Mouse (Mus musculus) layer of hippocampus, adult 2 months (tissue): Measurements from ENCODE around the gene Hes1. TPM values are rescaled to one million over a fixed set of nuclear protein-coding genes. Genes with fewer than 3 reads are reported as not detected.
"Not testable (repeated sequence)": the region's sequence is repeated elsewhere in the genome, so short reads cannot be mapped to it uniquely, and the experiment has no call there.

Experiments
- DNase-seq, 2 experiments: peaks; one replicate each; pipeline ENCODE4 v3.0.0; 2022; ENCODE audit warnings: low spot score in 2 of 2
- H3K27ac ChIP-seq: fragments of 200-600 bp; 2 replicates; pipeline ENCODE4 v1.8.1; 2022
- H3K4me3 ChIP-seq: fragments of 200-600 bp; 2 replicates; pipeline ENCODE4 v1.8.1; 2022; ENCODE audit warnings: mild to moderate bottlenecking
- CTCF ChIP-seq: fragments of 200-600 bp; conservative IDR thresholded peaks from 2 replicates; pipeline ENCODE4 v1.8.1; 2022; ENCODE audit warnings: antibody characterized with exemption, mild to moderate bottlenecking, moderate library complexity
- total RNA-seq, 2 experiments: library from RNA; stranded (reverse); gene quantifications; 2 replicates each; pipeline ENCODE4 v1.2.3; 2021

Gene Hes1
- total RNA-seq, 2 experiments from 2014 or later, result 23.3 to 32.7 TPM

- Histone ChIP-seq H3K27ac (no peak overlapping the region), H3K4me3 (no peak overlapping the region)
- no peak for TF ChIP-seq CTCF
- DNase-seq, result no peak
Observed at GRCm38 (mm10) chr16:30099124-30099523, 34.9 kb downstream of the Hes1 start.

DNA sequence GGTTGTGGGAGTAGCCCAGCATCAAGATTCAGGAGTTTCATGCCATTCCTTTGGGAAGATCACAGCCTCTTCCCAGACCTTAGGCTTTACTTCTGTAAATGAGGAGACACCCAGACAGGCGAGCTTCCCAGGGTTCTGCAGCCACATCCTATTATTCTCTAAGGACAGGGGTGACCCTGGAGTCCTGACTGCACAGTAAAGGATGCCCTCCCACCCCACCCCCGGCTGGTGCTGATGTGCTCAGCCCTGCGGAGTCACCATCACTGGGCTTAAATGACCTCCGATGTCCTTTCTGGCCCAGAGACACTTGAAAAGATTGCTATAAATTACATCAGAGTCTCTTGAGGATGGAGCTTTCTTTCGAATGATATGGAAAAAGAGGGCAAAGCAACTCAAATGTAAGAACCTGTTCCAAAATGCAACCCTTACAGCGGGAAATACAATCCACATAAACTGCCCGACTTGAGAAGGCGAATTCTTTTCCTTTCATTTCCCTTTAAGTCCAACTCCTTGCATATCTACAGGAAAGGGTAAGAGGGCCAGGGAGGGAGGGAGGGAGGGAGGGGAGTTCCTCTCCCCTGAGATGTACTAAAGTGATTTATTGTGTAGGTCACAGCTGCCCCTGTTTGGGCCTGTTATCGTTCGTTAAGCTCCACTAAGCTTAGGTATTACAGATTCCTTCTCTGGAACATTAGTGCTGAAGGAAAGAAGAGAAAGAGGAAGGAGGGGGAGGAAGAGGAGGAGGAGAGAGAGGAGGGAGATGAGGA is 38.1 kb downstream of the Hes1 start:
- DNase-seq, result no peak
- Histone ChIP-seq H3K27ac (no peak overlapping the region), H3K4me3 (no peak overlapping the region)
- TF ChIP-seq CTCF, result no peak

- no peak for DNase-seq
- H3K4me3 ChIP-seq, result no peak overlapping the region
- H3K27ac ChIP-seq, result no peak overlapping the region
- no peak for TF ChIP-seq CTCF
Observed at GRCm38 (mm10) chr16:30102982-30103381, 38.8 kb downstream of the Hes1 start.

DNA sequence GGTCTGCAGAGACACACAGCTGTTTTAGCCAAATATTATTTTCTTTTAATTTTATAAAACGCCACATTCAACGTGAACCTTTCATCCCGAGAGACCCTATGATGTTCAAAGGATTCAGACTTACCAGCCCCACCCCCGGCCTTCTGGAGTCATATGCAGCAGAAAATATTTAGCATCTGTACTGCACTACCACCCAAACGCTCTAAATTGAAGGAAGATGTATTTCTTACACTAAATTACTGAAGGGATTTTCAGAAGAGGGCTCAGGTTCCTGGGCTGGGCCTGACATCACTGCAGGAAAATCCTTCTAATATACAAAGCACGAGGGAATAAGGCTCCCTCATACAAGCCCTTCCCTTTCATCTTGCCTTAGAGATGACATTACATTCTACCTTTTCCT is 39.3 kb downstream of the Hes1 start:
- Histone ChIP-seq H3K27ac (no peak overlapping the region), H3K4me3 (no peak overlapping the region)
- DNase-seq, result no peak
- no peak for TF ChIP-seq CTCF

- no peak for DNase-seq
- peak; percentile 26; the same call in 1 of the 2 replicates for TF ChIP-seq CTCF
- H3K4me3 ChIP-seq, result no peak overlapping the region
- no peak overlapping the region for H3K27ac ChIP-seq
Observed at GRCm38 (mm10) chr16:30104363-30104762, 40.2 kb downstream of the Hes1 start.

GRCm38 (mm10) chr16:30105476-30105875 is 41.3 kb downstream of the Hes1 start:
- no peak overlapping the region for H3K27ac ChIP-seq
- no peak for TF ChIP-seq CTCF
- no peak for DNase-seq
- H3K4me3 ChIP-seq, result no peak overlapping the region

DNA sequence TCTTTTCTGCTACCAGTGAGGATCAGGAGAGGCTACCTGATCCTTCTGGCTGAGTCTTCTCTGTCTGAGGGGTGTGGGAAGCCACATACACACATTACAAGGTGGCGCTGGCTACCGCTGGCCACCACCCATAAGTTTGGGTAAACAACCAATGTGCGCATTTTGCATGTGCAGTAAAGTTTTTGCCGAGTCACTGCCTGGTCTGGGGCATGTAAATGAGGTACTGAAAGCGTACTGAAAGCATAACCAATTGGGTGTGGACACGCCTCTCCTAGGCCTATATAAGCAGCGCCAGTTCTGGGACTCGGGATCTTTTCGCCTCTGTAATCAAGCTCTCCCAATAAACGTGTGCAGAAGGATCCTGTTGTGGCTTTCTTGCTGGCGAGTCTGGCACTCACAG is 44.0 kb downstream of the Hes1 start:
- not testable (repeated sequence) for DNase-seq, H3K4me3 ChIP-seq, H3K27ac ChIP-seq

DNA sequence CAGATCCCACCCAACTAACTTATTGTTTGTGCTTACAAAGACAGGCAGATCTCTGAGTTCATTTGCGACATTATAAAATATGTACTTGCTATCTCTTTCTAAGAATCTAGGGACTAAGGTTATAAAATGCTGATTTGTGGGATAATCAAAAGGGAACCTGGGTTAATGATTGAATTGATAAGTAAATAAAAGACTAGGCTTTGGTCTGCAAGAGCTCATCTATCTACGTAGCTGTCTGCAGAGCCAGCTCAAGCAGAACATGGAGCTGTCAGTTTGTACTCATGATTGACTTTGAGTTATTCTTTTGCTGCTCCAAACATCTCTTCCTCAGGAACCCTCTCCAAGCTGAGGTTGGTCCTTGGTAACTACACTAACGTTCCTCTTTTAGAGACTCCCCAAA is 46.3 kb downstream of the Hes1 start:
- no peak for TF ChIP-seq CTCF
- Histone ChIP-seq H3K27ac (no peak overlapping the region), H3K4me3 (no peak overlapping the region)
- DNase-seq, result no peak

DNA sequence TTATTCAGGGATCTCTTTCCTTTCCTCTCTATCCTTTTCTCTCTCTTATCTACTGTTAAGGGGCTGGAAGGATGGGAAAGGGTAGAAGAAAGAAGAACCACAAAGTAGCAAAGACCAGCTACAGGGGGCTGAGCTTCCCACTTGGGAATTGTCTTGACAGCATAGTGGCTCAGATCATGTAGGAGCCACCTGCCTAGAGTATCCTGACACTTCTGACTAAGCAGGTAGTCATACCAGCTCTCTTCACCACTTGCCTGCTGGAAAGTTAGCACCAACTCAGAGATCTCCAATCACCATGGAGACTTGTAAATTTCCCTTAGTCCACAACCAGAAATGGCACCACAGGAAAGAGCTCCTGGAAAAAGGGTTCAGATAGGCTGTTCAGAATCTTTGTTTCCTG is 46.9 kb downstream of the Hes1 start:
- no peak overlapping the region for H3K27ac ChIP-seq
- DNase-seq, result no peak
- no peak overlapping the region for H3K4me3 ChIP-seq
- no peak for TF ChIP-seq CTCF

DNA sequence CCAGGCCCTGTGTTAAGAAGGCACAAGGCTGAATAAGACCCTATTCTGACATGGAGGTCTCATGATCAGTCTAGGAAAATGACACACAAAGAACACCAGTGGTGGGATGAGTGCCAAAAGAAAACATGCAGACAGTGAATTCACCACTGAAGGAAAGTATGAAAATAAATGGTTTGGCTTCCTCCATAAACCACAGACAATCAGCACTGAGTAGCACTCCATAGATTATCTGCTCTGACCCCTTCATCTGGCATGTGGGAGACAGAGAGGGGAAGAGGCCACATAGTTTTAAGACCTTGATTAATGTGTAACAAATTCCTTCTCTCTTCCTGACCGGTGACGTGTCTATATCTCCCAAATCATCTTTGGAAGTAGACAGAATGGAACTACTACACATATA is 47.4 kb downstream of the Hes1 start:
- H3K27ac ChIP-seq, result no peak overlapping the region
- no peak for DNase-seq
- H3K4me3 ChIP-seq, result no peak overlapping the region
- no peak for TF ChIP-seq CTCF

DNA sequence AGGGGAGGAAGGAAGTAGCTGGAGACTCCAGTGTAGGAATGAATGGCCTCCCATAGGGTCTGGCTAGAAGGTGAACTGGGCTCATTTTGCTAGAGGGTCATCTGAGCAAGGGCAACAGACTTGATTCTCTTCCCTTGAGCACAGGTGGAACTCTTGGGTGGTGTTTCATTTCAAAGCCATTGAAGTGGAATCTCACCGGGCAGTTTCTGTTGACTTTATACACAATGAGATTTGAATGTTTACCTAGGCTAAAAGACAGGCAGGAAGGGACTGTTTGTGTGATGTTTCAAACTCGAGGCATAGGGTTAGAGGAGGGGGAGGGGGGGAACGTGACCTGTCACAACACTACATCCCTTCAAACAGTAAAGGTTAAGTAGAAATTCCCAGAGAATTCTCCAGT is 49.0 kb downstream of the Hes1 start:
- no peak for DNase-seq
- H3K4me3 ChIP-seq, result no peak overlapping the region
- H3K27ac ChIP-seq, result no peak overlapping the region
- no peak for TF ChIP-seq CTCF

DNA sequence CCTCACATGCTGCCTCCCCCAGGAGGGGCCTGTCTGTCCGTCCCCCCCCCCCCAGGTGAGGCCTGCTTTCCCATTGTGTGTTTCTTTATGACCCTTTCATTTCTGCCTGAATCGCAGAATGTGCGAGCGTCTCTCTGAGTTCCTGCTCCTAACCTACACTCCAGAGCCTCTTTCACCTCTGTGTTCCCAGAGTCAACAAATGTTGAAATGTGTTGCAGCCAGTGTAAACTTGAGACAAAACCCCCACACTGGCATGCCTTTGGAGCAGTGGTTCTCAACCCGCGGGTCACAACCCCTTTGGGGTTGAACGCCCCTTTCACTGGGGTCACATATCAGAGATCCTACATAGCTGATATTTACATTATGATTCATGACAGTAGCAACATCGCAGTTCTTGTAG is 49.6 kb downstream of the Hes1 start:
- no peak for TF ChIP-seq CTCF
- no peak overlapping the region for H3K27ac ChIP-seq

GRCm38 (mm10) chr16:30114451-30114850 is 50.3 kb downstream of the Hes1 start:
- no peak overlapping the region for H3K27ac ChIP-seq
- TF ChIP-seq CTCF, result no peak
- no peak overlapping the region for H3K4me3 ChIP-seq
- no peak for DNase-seq

More for the DNA sequence above, 49.6 kb downstream of the Hes1 start:
- H3K4me3 ChIP-seq, result no peak overlapping the region
- DNase-seq, result no peak

Other genes starting within 250 kb of the Hes1 start
- gene Cpn2, start 203.1 kb downstream of the Hes1 start, total RNA-seq, result not detected
- gene Lrrc15, start 218.9 kb downstream of the Hes1 start, total RNA-seq, result under 1 TPM in 1 of 2 experiments, not detected in 1; 0.10 TPM
- gene Gp5, start 246.4 kb downstream of the Hes1 start, total RNA-seq, result 1 to 10 TPM; 2.3 TPM